Mouse (Mus musculus): ENCODE results near the gene Baiap2. TPM values are rescaled to one million over a fixed set of nuclear protein-coding genes. Genes with fewer than 3 reads are reported as not detected.

Baiap2 gene
- total and polyA plus RNA-seq, 3 experiments: 3.4 to 6.7 (median 6.1) TPM

DNA sequence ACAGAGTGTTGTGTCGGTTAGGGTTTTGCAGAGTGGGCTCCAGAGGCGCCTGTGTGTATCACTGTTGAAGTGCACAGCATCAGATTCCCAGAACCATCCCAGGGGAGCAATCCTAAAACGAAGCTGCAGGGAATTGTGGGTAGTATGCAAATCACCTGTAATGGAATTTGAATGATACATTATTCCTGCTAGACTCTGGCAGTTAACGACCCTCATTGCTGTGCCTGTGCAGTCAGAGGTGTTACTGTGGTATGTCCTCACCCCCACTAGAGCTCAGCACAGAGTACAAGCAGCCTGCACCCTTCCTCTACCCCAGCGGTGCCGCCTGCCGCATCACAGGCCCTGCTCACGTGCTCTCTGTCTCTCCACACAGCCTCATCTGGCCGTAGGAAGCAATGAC lies 45.5 kb upstream of the Baiap2 start:
- H3K9me3 ChIP-seq (replicated peaks; ENCODE audit: low read length): no peaks in the 10 kb centered on the region
- dilution Hi-C loops (cut with MboI; ENCODE audit: extremely low pct_ligation_motif_present, extremely low pct_unique_long_range_greater_than_20kb, low sequenced_read_pairs) (no loop called here), in situ Hi-C loops (cut with MboI; ENCODE audit: low pct_ligation_motif_present, low pct_unique_long_range_greater_than_20kb, low sequenced_read_pairs) (no loop called here)
- H3K36me3 ChIP-seq (replicated peaks in 1 of 2; ENCODE audit: control insufficient read depth in 1 of 2, insufficient read depth in 1 of 2, low read length in 1 of 2): peaks cover 54 to 86% of the 10 kb centered on the region in 2 experiments
- TF ChIP-seq USF2 (conservative IDR thresholded peaks at IDR 0.05; ENCODE audit: low read depth, low read length) (no peak), KAT2A (IDR thresholded peaks at IDR 0.05; ENCODE audit: insufficient replicate concordance, low read length) (no peak), TBP (conservative IDR thresholded peaks at IDR 0.05; ENCODE audit: low read depth, low read length) (no peak), MYC (IDR thresholded peaks at IDR 0.05; ENCODE audit: low read depth, low read length) (no peak), SMC3 (IDR thresholded peaks at IDR 0.05; ENCODE audit: low read depth, low read length) (no peak), USF1 (IDR thresholded peaks at IDR 0.05; ENCODE audit: low read depth, low read length) (no peak), BHLHE40 (IDR thresholded peaks at IDR 0.05; ENCODE audit: low read depth, low read length) (no peak), SIN3A (IDR thresholded peaks at IDR 0.05; ENCODE audit: low read length) (no peak), ETS1 (conservative IDR thresholded peaks at IDR 0.05; ENCODE audit: low read depth, low read length) (no peak), UBTF (IDR thresholded peaks at IDR 0.05; ENCODE audit: low read depth, low read length) (no peak), NELFE (IDR thresholded peaks at IDR 0.05; ENCODE audit: low read depth, low read length) (no peak), IRF4 (IDR thresholded peaks at IDR 0.05; ENCODE audit: low read depth, low read length) (no peak), RAD21 (IDR thresholded peaks at IDR 0.05; ENCODE audit: low read depth, low read length) (no peak), JUN (IDR thresholded peaks at IDR 0.05; ENCODE audit: insufficient read depth, low read depth, low read length) (no peak)
- no peak overlapping the region for H3K9ac ChIP-seq (ENCODE audit: insufficient read depth, low read depth)
- no peak overlapping the region for H3K4me3 ChIP-seq (replicated peaks in 1 of 3; ENCODE audit: low read depth in 2 of 3, low read length in 2 of 3, poor library complexity in 1 of 3)
- H3K4me2 ChIP-seq (ENCODE audit: insufficient read depth, low read depth, poor library complexity, severe bottlenecking): no peak overlapping the region
- no peaks in the 10 kb centered on the region for H3K79me2 ChIP-seq (replicated peaks; ENCODE audit: control insufficient read depth, extremely low read depth, insufficient read depth, poor library complexity, severe bottlenecking)
- H3K4me1 ChIP-seq (ENCODE audit: control insufficient read depth in 1 of 2, insufficient read depth in 2 of 2): peaks cover 0 to 30% of the 10 kb centered on the region in 2 experiments; a peak in 2 of 4 replicates
- DNase-seq (ENCODE audit: extremely low read depth): peak; percentile 27
- H3K27ac ChIP-seq (ENCODE audit: insufficient read depth, low read depth): no peak overlapping the region
- H3K27me3 ChIP-seq (replicated peaks): no peaks in the 10 kb centered on the region

DNA sequence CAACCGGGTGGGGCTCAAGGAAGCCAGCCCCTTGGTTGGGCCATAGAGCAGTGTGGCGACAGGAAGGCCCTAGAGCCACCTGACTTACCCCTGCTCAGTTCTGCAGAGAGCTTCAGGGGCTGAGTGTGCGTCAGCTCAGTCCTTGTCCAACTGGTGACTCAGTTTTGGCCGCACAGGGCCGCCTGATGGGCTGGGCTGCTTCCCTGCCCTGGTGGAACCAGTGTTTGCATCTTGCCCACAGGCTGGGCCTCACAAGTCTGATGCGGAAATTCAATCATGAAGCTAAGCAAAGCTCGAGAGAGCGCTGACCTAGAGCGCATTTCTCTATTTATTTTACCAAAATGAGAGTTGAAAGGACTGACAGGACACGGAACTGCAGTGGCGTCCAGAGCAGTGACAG lies 43.6 kb upstream of the Baiap2 start:
- H3K79me2 ChIP-seq (replicated peaks; ENCODE audit: control insufficient read depth, extremely low read depth, insufficient read depth, poor library complexity, severe bottlenecking): no peaks in the 10 kb centered on the region
- no peak overlapping the region for H3K9ac ChIP-seq (ENCODE audit: insufficient read depth, low read depth)
- peaks cover 0 to 35% of the 10 kb centered on the region in 2 experiments; a peak in 2 of 4 replicates for H3K4me1 ChIP-seq (ENCODE audit: control insufficient read depth in 1 of 2, insufficient read depth in 2 of 2)
- in situ Hi-C loops (cut with MboI; ENCODE audit: low pct_ligation_motif_present, low pct_unique_long_range_greater_than_20kb, low sequenced_read_pairs) (no loop called here), dilution Hi-C loops (cut with MboI; ENCODE audit: extremely low pct_ligation_motif_present, extremely low pct_unique_long_range_greater_than_20kb, low sequenced_read_pairs) (no loop called here)
- H3K27ac ChIP-seq (ENCODE audit: insufficient read depth, low read depth): no peak overlapping the region
- DNase-seq (ENCODE audit: extremely low read depth): no peak
- no peaks in the 10 kb centered on the region for H3K9me3 ChIP-seq (replicated peaks; ENCODE audit: low read length)
- H3K36me3 ChIP-seq (replicated peaks in 1 of 2; ENCODE audit: control insufficient read depth in 1 of 2, insufficient read depth in 1 of 2, low read length in 1 of 2): peaks cover 40 to 67% of the 10 kb centered on the region in 2 experiments
- TF ChIP-seq ZMIZ1 (IDR thresholded peaks at IDR 0.05; ENCODE audit: low read depth, low read length) (no peak), USF1 (IDR thresholded peaks at IDR 0.05; ENCODE audit: low read depth, low read length) (no peak), MXI1 (IDR thresholded peaks at IDR 0.05; ENCODE audit: low read depth, low read length) (no peak), HCFC1 (IDR thresholded peaks at IDR 0.05; ENCODE audit: low read depth, low read length) (no peak), IRF4 (IDR thresholded peaks at IDR 0.05; ENCODE audit: low read depth, low read length) (no peak), UBTF (IDR thresholded peaks at IDR 0.05; ENCODE audit: low read depth, low read length) (no peak), KAT2A (IDR thresholded peaks at IDR 0.05; ENCODE audit: insufficient replicate concordance, low read length) (no peak), TBP (conservative IDR thresholded peaks at IDR 0.05; ENCODE audit: low read depth, low read length) (no peak), TCF12 (IDR thresholded peaks at IDR 0.05; ENCODE audit: low read depth, low read length) (no peak), NRF1 (IDR thresholded peaks at IDR 0.05; ENCODE audit: low read depth, low read length) (no peak), ETS1 (conservative IDR thresholded peaks at IDR 0.05; ENCODE audit: low read depth, low read length) (no peak)
- H3K4me3 ChIP-seq (replicated peaks in 1 of 3; ENCODE audit: low read depth in 2 of 3, low read length in 2 of 3, poor library complexity in 1 of 3): no peak overlapping the region
- no peaks in the 10 kb centered on the region for H3K27me3 ChIP-seq (replicated peaks)
- no peak overlapping the region for H3K4me2 ChIP-seq (ENCODE audit: insufficient read depth, low read depth, poor library complexity, severe bottlenecking)

All from CH12.LX (cell line).